In genomic region chr12:69814272-69814671, GRCm38 (mm10) we compare ENCODE assay signal across 9 mouse cellular contexts. TPM values are rescaled to one million over a fixed set of nuclear protein-coding genes. Genes with fewer than 3 reads are reported as not detected.
DNase-seq lines count a peak whose midpoint lies in the region; ATAC-seq and TF ChIP-seq lines count a peak whose summit lies in the region.
"Had no signal": no experiment of that assay in that cellular context is flagged by ENCODE, and none has a peak within 500 bp of the region (broad histone marks: within the 10 kb centered on the region; RNA-seq: fewer than 3 reads in every experiment).

No protein-coding gene starts in this region.

- peaks cover 70% of the 10 kb centered on the region for H3K36me3 ChIP-seq in lung, embryonic 14.5 days (ENCODE audit: insufficient read depth)
- H3K36me3 ChIP-seq in kidney, embryonic 14.5 days (ENCODE audit: control insufficient read depth, insufficient read depth, low read length) = peaks cover 62% of the 10 kb centered on the region

- peak; percentile 49 for DNase-seq in layer of hippocampus, adult 9-11 months
- no peak for DNase-seq in layer of hippocampus, postnatal 25 days (ENCODE audit: extremely low spot score in 1 of 2, low spot score in 1 of 2)
- DNase-seq in adrenal gland, postnatal 14 days = peak; percentile 76
- peak; percentile 95 for DNase-seq in heart, adult 11 months
- DNase-seq in lung, embryonic 14.5 days = peak; percentile 72
- no peak for DNase-seq in frontal cortex, postnatal 36 days (ENCODE audit: low spot score in 2 of 2)
- DNase-seq in layer of hippocampus, adult 9-10 months (ENCODE audit: low spot score) = no peak

- no peaks in the 10 kb centered on the region for H3K9me3 ChIP-seq in lung, embryonic 14.5 days (ENCODE audit: low read depth, low read length)
- no peaks in the 10 kb centered on the region for H3K9me3 ChIP-seq in kidney, embryonic 14.5 days (ENCODE audit: control insufficient read depth, low read length)
- H3K9me3 ChIP-seq: neural tube, embryonic 13.5 days had no signal

- H3K27me3 ChIP-seq in lung, embryonic 14.5 days (ENCODE audit: insufficient read depth, low read length) = no peaks in the 10 kb centered on the region
- no peaks in the 10 kb centered on the region for H3K27me3 ChIP-seq in kidney, embryonic 14.5 days (ENCODE audit: control insufficient read depth, insufficient read depth, low read length)
- H3K27me3 ChIP-seq: neural tube, embryonic 13.5 days had no signal

- ATAC-seq in lung, embryonic 14.5 days (ENCODE audit: insufficient read depth) = peak; percentile 76
- no peak for ATAC-seq in kidney, embryonic 14.5 days (ENCODE audit: low FRiP score, low TSS enrichment)

- H3K4me1 ChIP-seq in lung, embryonic 14.5 days (ENCODE audit: insufficient read depth) = peaks cover 6% of the 10 kb centered on the region; the same call in 1 of the 2 replicates
- H3K4me1 ChIP-seq in kidney, embryonic 14.5 days (ENCODE audit: control insufficient read depth, insufficient read depth, low read length) = 0 out of 2 replicates have a peak, but pooled peaks cover 7% of the 10 kb centered on the region
- H3K4me1 ChIP-seq: neural tube, embryonic 13.5 days had no signal

- 11% methylated on average over 6 of the region's 6 CpGs for WGBS in lung, embryonic 14.5 days
- WGBS in kidney, embryonic 14.5 days = 40% methylated on average over 6 of the region's 6 CpGs

- peak overlapping the region; percentile 59; the same call in 1 of the 2 replicates for H3K27ac ChIP-seq in lung, embryonic 14.5 days (ENCODE audit: low read depth)
- H3K27ac ChIP-seq in kidney, embryonic 14.5 days (ENCODE audit: low read depth, low read length) = no peak overlapping the region

- no peak overlapping the region for H3K4me2 ChIP-seq in lung, embryonic 14.5 days
- no peak overlapping the region for H3K4me2 ChIP-seq in kidney, embryonic 14.5 days (replicated peaks; ENCODE audit: low read depth, low read length)
- H3K4me2 ChIP-seq: neural tube, embryonic 13.5 days had no signal

- no peak overlapping the region for H3K9ac ChIP-seq in lung, embryonic 14.5 days
- H3K9ac ChIP-seq in kidney, embryonic 14.5 days (ENCODE audit: low read depth, low read length) = no peak overlapping the region
- H3K9ac ChIP-seq: neural tube, embryonic 13.5 days had no signal

- no peak for TF ChIP-seq CTCF in lung, embryonic 14.5 days (IDR thresholded peaks at IDR 0.05; ENCODE audit: low read depth)

- H3K4me3 ChIP-seq in lung, embryonic 14.5 days (ENCODE audit: low read depth, low read length) = no peak overlapping the region
- H3K4me3 ChIP-seq in kidney, embryonic 14.5 days (ENCODE audit: low read length) = no peak overlapping the region
- H3K4me3 ChIP-seq: neural tube, embryonic 13.5 days had no signal

RNA-seq across cellular contexts. Expression of gene Cdkl1, which starts 23.2 kb away (rescaled TPM):
- 10 to 100 TPM; 20.5 to 20.9 TPM for total RNA-seq in layer of hippocampus, postnatal 25 days (2021)
- 3.0 and 5.0 TPM in 2 replicates for total RNA-seq in adrenal gland, postnatal 14 days (2021)
- 1.6 and 1.8 TPM in 2 replicates for polyA plus RNA-seq in lung, embryonic 14.5 days (2014; fragmentation: Nextera tagmentation; extraction: Ambion mirVana)
- polyA plus RNA-seq in kidney, embryonic 14.5 days (2014; fragmentation: Nextera tagmentation; extraction: Ambion mirVana) = 11.6 and 20.7 TPM in 2 replicates

Comparison
In these comparisons a context has a peak if more than half of its experiments do, and no peak if none do; other contexts are left out.
1. DNase-seq: peak in layer of hippocampus, adult 9-11 months (single experiment), adrenal gland, postnatal 14 days (single experiment), heart, adult 11 months (single experiment) and lung, embryonic 14.5 days (single experiment); none in layer of hippocampus, postnatal 25 days (0 of 2), frontal cortex, postnatal 36 days (0 of 2) and layer of hippocampus, adult 9-10 months (single experiment).